Mouse (Mus musculus) CH12.LX (cell line): ENCODE data around the gene Fam228a. TPM values are rescaled to one million over a fixed set of nuclear protein-coding genes. Genes with fewer than 3 reads are reported as not detected.

Experiments
- DNase-seq: peaks from one replicate; pipeline ENCODE4 v3.0.0-alpha.2; 2013; ENCODE audit errors: extremely low read depth
- H3K27ac ChIP-seq: 2 replicates; pipeline ENCODE4 v1.5.1; 2012; ENCODE audit warnings: low read depth, mild to moderate bottlenecking, control low read depth, moderate library complexity; ENCODE audit not compliant: insufficient read depth
- H3K27me3 ChIP-seq: replicated peaks from 2 replicates; pipeline ENCODE3; 2012; ENCODE audit warnings: inconsistent platforms
- H3K36me3 ChIP-seq, 2 experiments: replicated peaks in 1 of 2; 2 replicates each; pipeline versions ENCODE3 to v1.6.1; 2012; ENCODE audit warnings: inconsistent platforms in 1 of 2, low read length in 1 of 2, mild to moderate bottlenecking in 1 of 2, mixed read lengths in 1 of 2, moderate library complexity in 1 of 2; ENCODE audit not compliant: control insufficient read depth in 1 of 2, insufficient read depth in 1 of 2
- H3K4me1 ChIP-seq, 2 experiments: 2 replicates each; pipeline ENCODE4 v1.6.1; 2012; ENCODE audit warnings: inconsistent platforms in 1 of 2, moderate library complexity in 1 of 2; ENCODE audit not compliant: insufficient read depth in 2 of 2, control insufficient read depth in 1 of 2
- H3K4me2 ChIP-seq: 2 replicates; pipeline ENCODE4 v1.6.1; 2012; ENCODE audit warnings: low read depth, mild to moderate bottlenecking, control low read depth; ENCODE audit not compliant: poor library complexity, insufficient read depth, severe bottlenecking
- H3K4me3 ChIP-seq, 3 experiments: fragments of 150-350 bp in 1 of 3; sonication (generic) in 1 of 3; replicated peaks in 1 of 3; 2 replicates each; pipeline versions ENCODE3 to v1.5.1; 2011 to 2012; ENCODE audit warnings: low read depth in 2 of 3, low read length in 2 of 3, mild to moderate bottlenecking in 2 of 3, moderate library complexity in 2 of 3, control low read depth in 1 of 3, improper control_type of control experiment in 1 of 3, inconsistent platforms in 1 of 3, mixed read lengths in 1 of 3; ENCODE audit not compliant: poor library complexity in 1 of 3
- H3K79me2 ChIP-seq: replicated peaks from 2 replicates; pipeline ENCODE4 v1.6.1; 2012; ENCODE audit warnings: mild to moderate bottlenecking, moderate library complexity; ENCODE audit not compliant: control insufficient read depth, poor library complexity, insufficient read depth, severe bottlenecking; ENCODE audit errors: extremely low read depth
- H3K9ac ChIP-seq: 2 replicates; pipeline ENCODE4 v1.6.1; 2012; ENCODE audit warnings: low read depth, mild to moderate bottlenecking, control low read depth, moderate library complexity; ENCODE audit not compliant: insufficient read depth
- H3K9me3 ChIP-seq: replicated peaks from 2 replicates; pipeline ENCODE3; 2012; ENCODE audit warnings: low read length, inconsistent platforms, mixed read lengths
- BHLHE40 ChIP-seq: IDR thresholded peaks from 2 replicates; pipeline ENCODE4 v1.6.1; 2011; ENCODE audit warnings: mild to moderate bottlenecking, low read depth, low read length, improper control_type of control experiment
- CHD2 ChIP-seq: IDR thresholded peaks from 2 replicates; pipeline ENCODE4 v1.6.1; 2011; ENCODE audit warnings: low read length, improper control_type of control experiment
- CTCF ChIP-seq, 2 experiments: IDR thresholded peaks in 1 of 2; conservative IDR thresholded peaks in 1 of 2; 2 replicates each; pipeline ENCODE4 v1.5.1; 2011 to 2012; ENCODE audit warnings: low read depth in 2 of 2, low read length in 2 of 2, improper control_type of control experiment in 1 of 2, inconsistent platforms in 1 of 2, mild to moderate bottlenecking in 1 of 2, moderate library complexity in 1 of 2
- ETS1 ChIP-seq: conservative IDR thresholded peaks from 2 replicates; pipeline ENCODE4 v1.6.1; 2012; ENCODE audit warnings: low read depth, mild to moderate bottlenecking, inconsistent platforms, low read length, improper control_type of control experiment, moderate library complexity
- GABPA ChIP-seq: IDR thresholded peaks from 2 replicates; pipeline ENCODE4 v1.6.1; 2012; ENCODE audit warnings: low read depth, low read length, improper control_type of control experiment, inconsistent platforms; ENCODE audit not compliant: insufficient replicate concordance
- JUN ChIP-seq: IDR thresholded peaks from 2 replicates; pipeline ENCODE4 v1.6.1; 2011; ENCODE audit warnings: low read depth, mild to moderate bottlenecking, low read length, improper control_type of control experiment, moderate library complexity; ENCODE audit not compliant: insufficient read depth
- KAT2A ChIP-seq: IDR thresholded peaks from 2 replicates; pipeline ENCODE4 v1.6.1; 2012; ENCODE audit warnings: low read length, improper control_type of control experiment, inconsistent platforms; ENCODE audit not compliant: insufficient replicate concordance
- MEF2A ChIP-seq: IDR thresholded peaks from 2 replicates; pipeline ENCODE4 v1.6.1; 2014; ENCODE audit warnings: low read depth, mild to moderate bottlenecking, inconsistent platforms, low read length, improper control_type of control experiment, borderline replicate concordance
- MXI1 ChIP-seq: IDR thresholded peaks from 2 replicates; pipeline ENCODE4 v1.6.1; 2011; ENCODE audit warnings: mild to moderate bottlenecking, low read depth, low read length, improper control_type of control experiment
- NELFE ChIP-seq: IDR thresholded peaks from 2 replicates; pipeline ENCODE4 v1.6.1; 2011; ENCODE audit warnings: low read depth, low read length, improper control_type of control experiment
- POLR2AphosphoS2 ChIP-seq: IDR thresholded peaks from 2 replicates; pipeline ENCODE4 v1.6.1; 2011; ENCODE audit warnings: low read depth, low read length, improper control_type of control experiment
- RAD21 ChIP-seq: IDR thresholded peaks from 2 replicates; pipeline ENCODE4 v1.6.1; 2011; ENCODE audit warnings: low read depth, mild to moderate bottlenecking, low read length, improper control_type of control experiment, moderate library complexity
- SIN3A ChIP-seq: IDR thresholded peaks from 2 replicates; pipeline ENCODE4 v1.6.1; 2012; ENCODE audit warnings: low read length, improper control_type of control experiment, inconsistent platforms
- TBP ChIP-seq: conservative IDR thresholded peaks from 2 replicates; pipeline ENCODE4 v1.6.1; 2011; ENCODE audit warnings: low read depth, low read length, improper control_type of control experiment
- ZC3H11A ChIP-seq: IDR thresholded peaks from 2 replicates; pipeline ENCODE4 v1.6.1; 2012; ENCODE audit warnings: low read depth, mild to moderate bottlenecking, inconsistent platforms, low read length, improper control_type of control experiment
- ZKSCAN1 ChIP-seq: IDR thresholded peaks from 2 replicates; pipeline ENCODE4 v1.6.1; 2012; ENCODE audit warnings: low read depth, inconsistent platforms, low read length, improper control_type of control experiment, borderline replicate concordance
- ZNF384 ChIP-seq: IDR thresholded peaks from 2 replicates; pipeline ENCODE4 v1.6.1; 2012; ENCODE audit warnings: low read depth, low read length, improper control_type of control experiment, inconsistent platforms
- dilution Hi-C: fragments of 300-500 bp; cut with MboI; formaldehyde crosslinking; loops from 2 replicates; pipeline ENCODE4 v1.14.3; 2020; ENCODE audit warnings: low sequenced_read_pairs; ENCODE audit not compliant: extremely low pct_unique_long_range_greater_than_20kb, extremely low pct_ligation_motif_present
- in situ Hi-C: fragments of 300-500 bp; cut with MboI; formaldehyde crosslinking; loops from 3 replicates; pipeline ENCODE4 v1.14.3; 2019; ENCODE audit warnings: low sequenced_read_pairs, low pct_ligation_motif_present, low pct_unique_long_range_greater_than_20kb, mixed read lengths
- polyA plus RNA-seq: library from polyadenylated mRNA; unstranded; fragments of >175 nt; gene quantifications from 2 replicates; pipeline ENCODE4 v1.2.1, GENCODE M21; 2012; ENCODE audit warnings: low read depth; ENCODE audit not compliant: insufficient read length
- total RNA-seq, 2 experiments: library from RNA; depleted of rRNA; stranded (reverse); fragments of 300-350 nt in 1 of 2; fragments of >200 nt in 1 of 2; gene quantifications; 2 replicates each; pipeline ENCODE4 v1.2.3; 2012 to 2014

Gene Fam228a
- total and polyA plus RNA-seq, 3 experiments, result not detected

DNA sequence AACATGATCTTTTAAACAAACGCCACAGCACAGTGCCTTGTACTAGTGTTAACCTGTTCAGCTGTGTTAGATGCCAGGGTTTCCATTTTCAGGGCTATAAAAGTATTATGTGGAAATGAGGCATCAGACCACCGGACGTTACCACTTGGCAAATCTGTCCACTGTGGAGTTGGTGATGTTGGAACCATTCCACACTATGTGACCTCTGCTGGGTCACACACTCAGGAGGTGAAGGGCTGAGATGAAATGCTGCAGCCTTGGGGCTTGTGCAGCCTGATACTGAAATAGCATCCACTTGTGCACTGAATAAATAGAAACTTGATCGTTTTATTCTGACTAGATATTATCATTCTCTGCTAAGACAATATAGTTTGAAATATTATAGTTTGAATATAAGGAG is 24.9 kb downstream of the Fam228a start:
- no peaks in the 10 kb centered on the region for H3K9me3 ChIP-seq
- DNase-seq, result no peak
- H3K27me3 ChIP-seq, result no peaks in the 10 kb centered on the region
- TF ChIP-seq BHLHE40 (no peak), JUN (no peak), GABPA (no peak), MXI1 (no peak), NELFE (no peak), CTCF (conservative IDR thresholded peaks at IDR 0.05 in 1 of 2, IDR thresholded peaks at IDR 0.05 in 1 of 2; ENCODE audit: low read depth in 2 of 2, low read length in 2 of 2) (no peak), ZC3H11A (no peak), SIN3A (no peak), CHD2 (no peak)
- H3K9ac ChIP-seq, result no peak overlapping the region
- dilution Hi-C loops (no loop called here), in situ Hi-C loops (no loop called here)
- peaks cover 36 to 66% of the 10 kb centered on the region in 2 experiments for H3K36me3 ChIP-seq
- H3K4me3 ChIP-seq, result no peak overlapping the region
- H3K4me1 ChIP-seq, result peaks cover 0 to 6% of the 10 kb centered on the region in 2 experiments; a peak in 1 of 4 replicates
- no peak overlapping the region for H3K27ac ChIP-seq
- no peaks in the 10 kb centered on the region for H3K79me2 ChIP-seq
- no peak overlapping the region for H3K4me2 ChIP-seq

DNA sequence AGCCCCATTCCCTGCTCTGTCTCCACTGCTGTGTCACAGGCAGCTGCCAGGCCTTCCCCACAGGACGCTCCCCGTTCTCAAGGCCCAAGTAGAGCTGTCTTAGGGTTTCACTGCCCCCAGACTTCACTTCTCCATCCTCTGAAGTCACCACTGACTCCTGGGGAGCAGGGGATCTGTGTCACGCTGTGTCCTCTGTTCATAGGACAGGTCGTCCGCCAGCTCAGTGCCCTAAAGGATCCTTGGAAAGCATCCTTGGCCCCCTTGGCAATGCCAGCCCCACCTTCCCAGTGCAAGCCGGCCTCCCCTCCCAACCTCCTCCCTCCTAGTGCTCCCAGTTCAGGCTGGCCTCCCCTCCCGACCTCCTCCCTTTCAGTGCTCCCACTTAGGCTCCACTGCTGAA is 28.3 kb downstream of the Fam228a start:
- H3K27ac ChIP-seq, result no peak overlapping the region
- TF ChIP-seq RAD21 (no peak), TBP (no peak), ZNF384 (no peak)
- TF ChIP-seq, all 38 proteins: peak for 0
- dilution Hi-C loops (no loop called here), in situ Hi-C loops (no loop called here)
- Histone ChIP-seq H3K4me3 (no peak overlapping the region), H3K79me2 (no peaks in the 10 kb centered on the region), H3K9me3 (no peaks in the 10 kb centered on the region), H3K4me2 (no peak overlapping the region), H3K27me3 (no peaks in the 10 kb centered on the region), H3K4me1 (no peaks in the 10 kb centered on the region), H3K9ac (no peak overlapping the region), H3K36me3 (peaks cover 52 to 84% of the 10 kb centered on the region in 2 experiments)
- DNase-seq, result no peak

DNA sequence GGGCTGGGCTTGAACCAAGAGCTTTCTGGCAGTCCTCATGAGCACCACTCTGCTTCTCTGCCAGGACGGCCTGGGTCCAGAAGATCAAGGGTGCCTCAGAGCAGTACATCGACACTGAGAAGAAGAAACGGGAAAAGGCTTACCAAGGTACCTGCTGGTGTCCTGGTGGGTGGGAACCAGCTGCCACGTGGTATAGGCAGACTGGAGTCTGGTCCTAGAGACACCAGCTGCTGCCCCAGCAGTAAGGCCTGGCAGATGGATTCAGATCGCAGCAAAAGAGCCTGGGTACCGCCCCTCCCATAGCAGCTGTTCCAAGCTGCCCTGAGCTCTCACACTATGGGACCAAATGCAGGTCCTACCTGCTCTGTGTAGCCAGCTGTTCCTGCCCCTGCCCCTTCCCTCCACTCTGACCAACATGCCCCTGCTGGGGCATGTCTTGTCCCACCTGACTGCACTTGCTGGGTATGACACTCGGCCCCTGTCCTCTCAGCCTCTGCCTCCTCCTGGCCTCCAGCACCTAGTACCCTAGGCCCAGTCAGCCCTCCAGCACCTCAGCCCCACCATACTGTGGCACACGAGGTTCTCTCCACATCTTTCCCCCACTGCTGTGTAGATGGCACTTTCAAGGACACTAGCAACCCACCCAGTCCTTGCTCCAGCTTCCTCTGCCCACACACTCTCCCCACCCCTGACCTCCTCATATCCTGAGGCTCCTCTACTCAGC is 29.2 kb downstream of the Fam228a start:
- Histone ChIP-seq H3K79me2 (no peaks in the 10 kb centered on the region), H3K9ac (no peak overlapping the region), H3K27me3 (no peaks in the 10 kb centered on the region), H3K4me1 (no peaks in the 10 kb centered on the region), H3K27ac (no peak overlapping the region), H3K4me2 (no peak overlapping the region), H3K36me3 (peaks cover 52 to 77% of the 10 kb centered on the region in 2 experiments), H3K9me3 (no peaks in the 10 kb centered on the region), H3K4me3 (no peak overlapping the region)
- TF ChIP-seq ZNF384 (no peak), BHLHE40 (no peak), JUN (no peak), ZKSCAN1 (no peak), POLR2AphosphoS2 (no peak), MXI1 (no peak), KAT2A (no peak), CTCF (conservative IDR thresholded peaks at IDR 0.05 in 1 of 2, IDR thresholded peaks at IDR 0.05 in 1 of 2; ENCODE audit: low read depth in 2 of 2, low read length in 2 of 2) (no peak), ZC3H11A (no peak), CHD2 (no peak), MEF2A (no peak), ETS1 (no peak), RAD21 (no peak)
- no peak for DNase-seq
- in situ Hi-C loops (no loop called here), dilution Hi-C loops (no loop called here)
